Mouse (Mus musculus) ZHBTc4 (cell line): ENCODE measurements around the gene Trim2.

ENCODE experiments used
- DNase-seq: peaks from one replicate; pipeline ENCODE4 v3.0.0-alpha.2; 2011; ENCODE audit warnings: low read depth, low spot score

Gene Trim2

GRCm38 (mm10) chr3:84286311-84286710 lies 20.4 kb downstream of the Trim2 start:
- peak; percentile 47 for DNase-seq

DNA sequence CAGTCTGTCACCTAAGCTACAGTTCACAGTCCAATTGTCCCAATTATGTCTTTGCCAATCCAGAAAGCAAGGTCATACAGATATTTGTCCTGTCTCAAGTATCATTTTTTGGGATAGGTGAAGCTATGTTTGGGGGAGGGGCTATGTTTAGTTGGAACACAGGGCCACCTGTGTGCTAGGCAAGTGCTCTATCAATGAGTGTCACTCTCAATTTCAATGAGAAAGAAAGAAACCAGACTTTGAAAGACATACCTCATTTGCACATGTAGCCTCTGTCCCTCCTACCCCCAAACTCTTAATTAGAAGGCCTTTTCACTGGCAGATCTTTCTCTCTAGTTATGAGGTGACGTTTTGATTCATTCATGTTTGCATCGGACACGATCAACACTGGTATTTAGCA lies 21.9 kb downstream of the Trim2 start:
- DNase-seq: peak; percentile 50

DNA sequence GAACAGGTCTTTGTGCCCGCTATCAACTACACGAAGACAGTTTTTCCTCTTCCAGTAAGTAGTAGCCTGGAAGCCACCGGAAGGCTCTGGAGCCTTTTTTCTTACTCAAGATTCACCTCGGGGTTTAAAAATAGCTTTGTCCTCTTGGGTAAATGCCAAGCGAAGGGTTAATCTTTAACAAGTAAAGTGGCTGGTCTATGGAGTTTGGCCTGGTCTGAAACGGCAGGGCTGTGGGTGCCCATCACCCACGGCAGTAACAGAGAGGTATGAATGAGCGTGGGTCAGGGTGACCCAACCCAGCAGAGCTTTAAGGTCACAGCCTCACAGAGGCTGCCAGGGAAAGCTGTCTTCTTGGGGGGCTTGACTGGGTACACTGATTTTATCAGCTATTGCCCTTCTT lies 23.2 kb downstream of the Trim2 start:
- DNase-seq: no peak

- DNase-seq: peak; percentile 63
Measured at GRCm38 (mm10) chr3:84281936-84282371, 24.7 kb downstream of the Trim2 start.

DNA sequence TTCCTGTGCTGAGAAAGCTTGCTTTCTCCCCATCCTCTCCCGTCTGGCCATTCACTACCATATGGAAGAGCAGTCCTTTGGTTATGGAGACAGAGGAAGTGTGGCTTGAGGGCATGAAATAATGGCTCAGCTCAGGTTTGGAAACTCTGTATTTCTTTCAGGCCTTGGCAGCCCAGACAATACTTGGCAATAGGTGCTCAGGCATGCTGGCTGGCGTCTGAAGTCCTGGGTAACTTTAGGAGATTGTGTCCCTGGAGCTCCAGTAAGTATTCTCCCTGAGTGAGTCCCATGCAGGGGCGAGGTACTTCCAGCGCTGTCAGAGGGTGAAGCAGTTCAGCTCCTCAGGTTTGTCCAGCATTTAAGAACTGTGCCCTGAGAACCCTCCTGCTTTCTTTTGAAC lies 27.9 kb downstream of the Trim2 start:
- DNase-seq: no peak

- no peak for DNase-seq
Measured at GRCm38 (mm10) chr3:84275124-84275523, 31.6 kb downstream of the Trim2 start.

DNA sequence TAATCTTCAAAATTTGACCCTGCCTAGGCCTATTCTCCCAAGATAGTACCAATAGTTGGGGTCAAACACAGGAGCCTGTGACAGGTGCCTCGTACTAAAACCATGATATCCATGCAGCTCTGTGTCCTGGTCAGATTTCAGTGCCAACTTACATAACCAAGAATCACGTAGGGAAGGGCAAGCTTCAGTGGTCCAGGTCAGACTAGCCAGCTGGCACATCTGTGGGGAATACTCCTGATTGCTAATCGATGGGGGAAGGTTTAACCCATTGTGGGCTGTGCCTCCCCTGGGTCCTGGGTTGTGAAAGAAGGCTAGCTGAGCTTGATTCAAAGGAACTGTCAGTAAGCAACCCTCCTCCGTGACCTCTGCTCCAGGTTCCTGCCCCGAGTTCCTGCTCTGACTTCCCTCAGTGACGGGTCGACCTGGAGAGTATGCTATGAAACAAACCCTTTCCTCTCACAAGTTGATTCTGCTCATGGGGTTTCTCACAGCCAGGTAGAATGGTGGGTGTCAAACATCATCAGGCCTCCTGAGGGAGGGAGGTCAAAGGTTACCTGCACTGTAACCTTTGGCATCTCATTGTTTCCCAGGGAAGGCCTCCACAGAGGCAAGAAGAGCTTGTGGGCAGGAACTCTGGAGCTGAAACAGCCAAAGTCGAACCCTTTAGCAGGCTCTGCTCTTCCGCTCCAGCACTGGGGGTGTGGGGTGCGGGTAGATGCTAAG lies 34.2 kb downstream of the Trim2 start:
- DNase-seq: no peak

DNA sequence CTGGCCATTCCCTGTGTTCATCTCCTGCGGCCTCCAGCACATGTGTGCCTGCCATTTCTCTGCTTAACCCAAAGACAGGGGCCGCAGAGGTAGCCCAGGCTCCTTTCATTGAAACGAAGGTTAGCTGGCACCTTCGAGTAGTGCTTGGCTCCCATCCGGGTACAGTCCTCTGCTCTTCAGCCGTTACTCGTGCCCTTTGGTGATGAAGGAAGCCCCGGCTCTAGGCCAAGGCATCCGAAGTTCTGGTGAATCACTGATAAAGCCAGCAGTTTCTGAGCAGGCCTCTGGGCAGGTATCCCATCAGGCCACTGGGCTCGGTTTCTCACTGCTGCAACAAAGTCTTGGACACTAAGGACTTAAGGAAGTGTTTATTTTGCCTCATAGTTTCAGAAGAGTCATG lies 34.9 kb downstream of the Trim2 start:
- no peak for DNase-seq

DNA sequence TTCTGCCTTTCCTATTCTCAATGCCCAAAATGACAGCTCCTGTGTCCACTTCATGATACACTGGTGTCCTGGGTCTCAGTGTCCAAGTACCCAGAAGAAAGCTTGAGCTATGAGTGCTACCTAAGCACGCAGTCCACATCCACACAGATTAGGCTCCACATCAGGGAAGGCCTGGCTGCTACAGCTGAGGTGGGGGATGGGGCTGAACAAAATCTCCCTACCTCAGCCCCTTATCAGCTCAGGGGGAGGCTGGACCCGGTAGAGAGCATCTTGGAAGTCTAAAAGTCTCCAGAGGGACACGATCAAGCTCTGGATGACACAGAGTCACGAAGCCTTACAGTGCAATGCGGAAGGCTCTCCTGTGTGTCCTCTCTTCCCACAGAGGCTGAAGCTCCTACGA lies 35.6 kb downstream of the Trim2 start:
- no peak for DNase-seq

DNA sequence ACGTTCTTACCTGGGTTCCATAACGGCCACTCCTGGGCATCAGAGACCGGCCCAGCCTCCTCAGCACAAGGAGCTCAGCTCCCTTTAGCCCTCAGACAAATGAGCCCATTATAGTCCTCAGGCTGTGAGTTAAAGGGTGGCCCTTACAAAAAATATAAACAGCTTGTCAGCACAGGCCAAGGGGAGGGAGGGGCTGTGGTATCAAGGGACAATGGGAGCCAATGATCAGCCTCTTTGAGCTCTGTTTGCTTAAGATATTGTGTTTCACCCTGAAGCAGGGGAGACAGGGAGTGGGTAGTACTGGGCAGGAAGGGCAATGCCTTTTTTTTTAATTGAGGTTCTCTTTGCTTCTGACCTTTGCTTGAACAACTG lies 36.1 kb downstream of the Trim2 start:
- no peak for DNase-seq

- DNase-seq: no peak
Measured at GRCm38 (mm10) chr3:84269987-84270623, 36.6 kb downstream of the Trim2 start.

- peak; percentile 58 for DNase-seq
Measured at GRCm38 (mm10) chr3:84268434-84268833, 38.2 kb downstream of the Trim2 start.

GRCm38 (mm10) chr3:84266391-84266931 lies 40.2 kb downstream of the Trim2 start:
- DNase-seq: peak; percentile 83

DNA sequence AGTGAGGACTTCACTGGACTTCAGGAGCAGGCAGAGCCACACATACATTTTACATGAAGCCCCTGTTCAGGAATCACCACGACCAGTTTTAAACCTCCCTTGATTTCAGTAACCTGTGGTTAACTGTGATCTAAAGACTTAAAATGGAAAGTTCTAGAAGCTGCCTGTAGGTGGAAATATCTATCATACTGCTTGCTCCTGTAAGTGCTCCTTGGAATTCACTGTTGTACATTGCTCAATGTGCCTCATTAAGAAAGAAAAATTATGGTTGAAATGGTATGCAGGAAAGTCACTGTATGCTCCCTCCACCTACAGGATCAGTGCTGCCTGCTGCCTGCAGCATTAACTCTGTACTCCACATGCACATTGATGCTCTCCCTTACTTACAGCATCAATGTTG lies 41.6 kb downstream of the Trim2 start:
- DNase-seq: no peak

GRCm38 (mm10) chr3:84264395-84264794 lies 42.3 kb downstream of the Trim2 start:
- no peak for DNase-seq

DNA sequence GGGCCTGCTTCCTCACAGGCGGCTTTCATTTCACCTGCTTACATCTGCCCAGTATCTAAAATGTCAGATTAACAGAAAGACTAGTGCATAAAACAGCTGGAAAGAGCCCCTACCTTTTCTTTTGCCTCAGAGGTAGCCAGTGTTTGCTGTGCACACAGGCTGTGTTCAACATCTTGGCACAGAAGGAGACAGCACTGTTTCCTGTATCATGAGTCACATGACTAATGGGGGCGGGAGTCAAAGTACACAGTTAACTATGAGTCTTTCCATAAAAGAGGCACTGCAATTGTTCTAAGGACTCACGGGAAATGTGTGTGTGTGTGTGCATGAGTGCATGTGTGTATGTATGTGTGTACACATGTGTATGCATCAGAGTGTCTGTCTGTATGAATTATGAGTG lies 43.9 kb downstream of the Trim2 start:
- no peak for DNase-seq

DNA sequence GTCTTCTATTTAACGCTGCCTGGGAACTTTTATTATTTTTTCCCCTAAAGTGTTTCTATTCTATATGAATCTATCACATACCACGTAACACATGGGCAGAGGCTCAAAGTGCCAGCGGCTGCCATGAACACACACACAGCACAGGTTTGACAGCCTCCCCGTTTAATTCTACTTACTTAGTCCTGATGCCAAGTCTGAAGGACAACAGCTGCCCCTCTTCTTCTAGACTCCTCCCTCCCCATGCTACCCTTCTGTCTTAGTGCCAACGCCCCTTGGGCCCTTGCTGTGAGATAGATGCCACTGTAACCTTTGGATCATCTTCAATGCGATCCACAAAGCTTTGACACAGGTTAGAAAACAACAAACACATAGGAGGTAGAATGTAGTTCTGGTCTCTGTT lies 44.8 kb downstream of the Trim2 start:
- no peak for DNase-seq

DNA sequence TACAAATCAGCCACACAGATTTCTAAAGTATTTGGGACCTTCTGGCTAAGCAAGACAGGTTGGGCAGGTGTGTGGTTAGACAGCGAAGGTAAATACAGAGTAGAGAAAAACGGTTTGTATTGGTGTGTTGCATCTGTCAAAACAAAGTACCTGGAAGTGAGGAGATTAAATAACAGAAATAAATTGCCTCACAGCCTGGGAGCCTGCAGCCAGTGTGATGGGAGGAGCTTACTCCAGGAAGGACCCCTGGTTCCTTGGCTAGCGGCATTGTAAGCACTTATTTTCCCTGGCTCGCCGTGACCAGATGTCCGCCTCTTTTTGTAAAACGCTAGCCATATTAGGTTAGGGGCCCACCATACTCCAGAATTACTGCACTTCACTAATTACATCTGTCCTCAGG lies 45.8 kb downstream of the Trim2 start:
- no peak for DNase-seq

- no peak for DNase-seq
Measured at GRCm38 (mm10) chr3:84260024-84260535, 46.6 kb downstream of the Trim2 start.

- DNase-seq: peak; percentile 55
Measured at GRCm38 (mm10) chr3:84259281-84260023, 47.2 kb downstream of the Trim2 start.

GRCm38 (mm10) chr3:84258518-84259031 lies 48.1 kb downstream of the Trim2 start:
- no peak for DNase-seq

- no peak for DNase-seq
Measured at GRCm38 (mm10) chr3:84257989-84258517, 48.6 kb downstream of the Trim2 start.
